Mouse (Mus musculus): Measurements from ENCODE around the gene Adam15. TPM values are rescaled to one million over a fixed set of nuclear protein-coding genes. Genes with fewer than 3 reads are reported as not detected.

Adam15 gene
- polyA plus RNA-seq, 1 experiment from 2014 or later, result 32.7 TPM

DNA sequence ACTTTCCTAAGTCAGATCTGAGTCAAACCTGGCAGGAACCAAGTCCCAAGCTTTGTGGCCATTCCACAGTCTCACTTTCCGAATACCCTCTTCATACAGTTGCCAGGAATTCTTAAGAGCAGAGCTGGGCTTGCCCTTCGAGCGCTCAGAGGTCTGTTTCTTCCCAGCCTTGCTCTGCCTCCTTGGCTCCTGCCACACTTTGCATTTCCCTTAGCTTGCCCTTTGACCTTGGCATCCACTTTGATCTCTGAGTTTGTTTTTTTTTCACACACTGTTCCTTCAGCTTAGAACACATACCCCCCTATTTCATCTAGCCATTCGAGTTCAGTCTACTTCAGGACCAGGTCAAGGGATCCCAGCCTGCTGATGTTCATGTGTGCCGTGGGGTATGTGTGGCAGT is 1.5 kb upstream of the Adam15 start:
- Histone ChIP-seq H3K27me3 (ENCODE audit: insufficient read depth, low read length) (no peaks in the 10 kb centered on the region; the same call in 1 of the 2 replicates), H3K27ac (ENCODE audit: low read depth) (no peak overlapping the region), H3K9me3 (ENCODE audit: low read depth, low read length) (no peaks in the 10 kb centered on the region), H3K4me1 (ENCODE audit: insufficient read depth) (no peaks in the 10 kb centered on the region), H3K36me3 (ENCODE audit: insufficient read depth) (peaks cover 1% of the 10 kb centered on the region; the same call in 1 of the 2 replicates), H3K9ac (no peak overlapping the region), H3K4me3 (ENCODE audit: low read depth, low read length) (no peak overlapping the region), H3K4me2 (no peak overlapping the region)
- WGBS, result 43% methylated on average over 5 of the region's 5 CpGs
- TF ChIP-seq CTCF (IDR thresholded peaks at IDR 0.05; ENCODE audit: low read depth), result no peak
- ATAC-seq (ENCODE audit: insufficient read depth) (no peak), DNase-seq (no peak)

GRCm38 (mm10) chr3:89348911-89349868 is 606 bp downstream of the Adam15 start:
- TF ChIP-seq CTCF (IDR thresholded peaks at IDR 0.05; ENCODE audit: low read depth), result no peak
- H3K9ac ChIP-seq, result peak overlapping the region; percentile 54
- peak overlapping the region; percentile 99 for H3K4me2 ChIP-seq
- ATAC-seq (ENCODE audit: insufficient read depth) (peak; percentile 57), DNase-seq (peak; percentile 51)
- H3K4me1 ChIP-seq (ENCODE audit: insufficient read depth), result no peaks in the 10 kb centered on the region
- peaks cover 20% of the 10 kb centered on the region; the same call in 1 of the 2 replicates for H3K36me3 ChIP-seq (ENCODE audit: insufficient read depth)
- no peaks in the 10 kb centered on the region for H3K9me3 ChIP-seq (ENCODE audit: low read depth, low read length)
- 1% methylated on average over 38 of the region's 38 CpGs for WGBS
- peak overlapping the region; percentile 60 for H3K27ac ChIP-seq (ENCODE audit: low read depth)
- no peaks in the 10 kb centered on the region; the same call in 1 of the 2 replicates for H3K27me3 ChIP-seq (ENCODE audit: insufficient read depth, low read length)
- H3K4me3 ChIP-seq (ENCODE audit: low read depth, low read length), result peak overlapping the region; percentile 65

- DNase-seq (peak; percentile 14), ATAC-seq (ENCODE audit: insufficient read depth) (no peak)
- H3K9ac ChIP-seq, result no peak overlapping the region
- H3K4me1 ChIP-seq (ENCODE audit: insufficient read depth), result no peaks in the 10 kb centered on the region
- H3K27ac ChIP-seq (ENCODE audit: low read depth), result no peak overlapping the region
- peaks cover 28% of the 10 kb centered on the region; the same call in 1 of the 2 replicates for H3K36me3 ChIP-seq (ENCODE audit: insufficient read depth)
- H3K4me2 ChIP-seq, result peak overlapping the region; percentile 99
- H3K4me3 ChIP-seq (ENCODE audit: low read depth, low read length), result no peak overlapping the region
- no peak for TF ChIP-seq CTCF (IDR thresholded peaks at IDR 0.05; ENCODE audit: low read depth)
- no peaks in the 10 kb centered on the region for H3K27me3 ChIP-seq (ENCODE audit: insufficient read depth, low read length)
- H3K9me3 ChIP-seq (ENCODE audit: low read depth, low read length), result no peaks in the 10 kb centered on the region
- 48% methylated on average over 1 of the region's 1 CpGs for WGBS
Observed at GRCm38 (mm10) chr3:89347916-89348315, 1.9 kb downstream of the Adam15 start.

- TF ChIP-seq CTCF (IDR thresholded peaks at IDR 0.05; ENCODE audit: low read depth), result no peak
- DNase-seq (no peak), ATAC-seq (ENCODE audit: insufficient read depth) (no peak)
- WGBS, result 77% methylated on average over 10 of the region's 10 CpGs
- no peak overlapping the region for H3K27ac ChIP-seq (ENCODE audit: low read depth)
- no peaks in the 10 kb centered on the region for H3K4me1 ChIP-seq (ENCODE audit: insufficient read depth)
- no peaks in the 10 kb centered on the region for H3K9me3 ChIP-seq (ENCODE audit: low read depth, low read length)
- H3K4me3 ChIP-seq (ENCODE audit: low read depth, low read length), result no peak overlapping the region
- H3K4me2 ChIP-seq, result no peak overlapping the region
- H3K9ac ChIP-seq, result no peak overlapping the region
- no peaks in the 10 kb centered on the region for H3K27me3 ChIP-seq (ENCODE audit: insufficient read depth, low read length)
- H3K36me3 ChIP-seq (ENCODE audit: insufficient read depth), result peaks cover 32% of the 10 kb centered on the region; the same call in 1 of the 2 replicates
Observed at GRCm38 (mm10) chr3:89346815-89347540, 2.8 kb downstream of the Adam15 start.

DNA sequence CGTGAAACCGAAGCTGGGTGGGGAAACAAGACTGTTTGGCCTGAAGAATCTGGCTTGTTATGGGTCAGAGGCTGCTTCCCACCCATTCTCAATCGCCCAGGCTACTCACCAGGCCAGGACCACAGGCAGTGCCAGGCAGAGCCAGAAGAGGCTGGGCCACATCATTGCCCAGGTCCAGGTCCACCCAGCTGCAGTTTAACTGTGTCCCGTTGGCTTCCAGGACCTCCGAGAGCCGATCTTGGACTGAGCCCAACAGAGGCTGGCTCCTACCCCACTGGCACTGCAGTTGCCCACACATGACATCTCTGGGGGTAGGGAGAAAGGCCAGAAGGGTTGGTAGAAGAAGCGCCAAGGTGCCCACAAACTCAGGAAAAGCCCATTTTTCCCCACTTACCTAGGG is 6.5 kb downstream of the Adam15 start:
- ATAC-seq (ENCODE audit: insufficient read depth), result no peak
- Histone ChIP-seq H3K9me3 (ENCODE audit: low read depth, low read length) (no peaks in the 10 kb centered on the region), H3K4me2 (no peak overlapping the region), H3K4me3 (ENCODE audit: low read depth, low read length) (no peak overlapping the region), H3K27ac (ENCODE audit: low read depth) (no peak overlapping the region), H3K27me3 (ENCODE audit: insufficient read depth, low read length) (no peaks in the 10 kb centered on the region), H3K9ac (no peak overlapping the region), H3K4me1 (ENCODE audit: insufficient read depth) (no peaks in the 10 kb centered on the region), H3K36me3 (ENCODE audit: insufficient read depth) (peaks cover 39% of the 10 kb centered on the region)
- WGBS, result 79% methylated on average over 7 of the region's 7 CpGs
- no peak for TF ChIP-seq CTCF (IDR thresholded peaks at IDR 0.05; ENCODE audit: low read depth)
- no peak for DNase-seq

DNA sequence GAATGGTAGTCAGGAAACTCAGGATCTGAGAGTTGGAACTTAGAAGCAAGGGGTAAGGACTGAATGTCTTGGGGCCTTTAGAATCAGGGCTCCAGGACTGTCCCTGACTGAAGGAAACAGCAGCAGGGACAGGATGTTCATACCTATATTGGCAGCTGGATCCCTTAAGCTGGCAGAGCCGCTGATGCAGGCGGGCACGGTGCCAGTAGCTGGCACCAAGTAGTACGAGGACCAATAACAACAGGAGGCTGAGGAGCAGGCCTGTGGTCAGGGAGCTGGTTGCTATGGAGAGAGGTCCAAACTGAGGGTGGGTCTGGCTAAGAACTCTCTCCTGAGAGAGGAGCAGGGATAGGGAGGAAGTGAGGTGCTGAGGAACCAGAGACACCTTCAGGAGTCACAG is 8.0 kb downstream of the Adam15 start:
- Histone ChIP-seq H3K9me3 (ENCODE audit: low read depth, low read length) (no peaks in the 10 kb centered on the region), H3K4me1 (ENCODE audit: insufficient read depth) (no peaks in the 10 kb centered on the region), H3K4me2 (no peak overlapping the region), H3K27me3 (ENCODE audit: insufficient read depth, low read length) (no peaks in the 10 kb centered on the region), H3K4me3 (ENCODE audit: low read depth, low read length) (no peak overlapping the region), H3K27ac (ENCODE audit: low read depth) (no peak overlapping the region), H3K36me3 (ENCODE audit: insufficient read depth) (peaks cover 39% of the 10 kb centered on the region), H3K9ac (no peak overlapping the region)
- TF ChIP-seq CTCF (IDR thresholded peaks at IDR 0.05; ENCODE audit: low read depth), result no peak
- ATAC-seq (ENCODE audit: insufficient read depth) (no peak), DNase-seq (no peak)
- WGBS, result 74% methylated on average over 4 of the region's 4 CpGs

GRCm38 (mm10) chr3:89340465-89340864 is 9.3 kb downstream of the Adam15 start:
- H3K27ac ChIP-seq (ENCODE audit: low read depth), result no peak overlapping the region
- H3K4me1 ChIP-seq (ENCODE audit: insufficient read depth), result 0 out of 2 replicates have a peak, but pooled peaks cover 7% of the 10 kb centered on the region
- H3K36me3 ChIP-seq (ENCODE audit: insufficient read depth), result peaks cover 31% of the 10 kb centered on the region
- DNase-seq, result peak; percentile 88
- H3K9me3 ChIP-seq (ENCODE audit: low read depth, low read length), result no peaks in the 10 kb centered on the region
- peak; percentile 98 for TF ChIP-seq CTCF (IDR thresholded peaks at IDR 0.05; ENCODE audit: low read depth)
- no peak overlapping the region for H3K9ac ChIP-seq
- peak overlapping the region; percentile 22; the same call in 1 of the 2 replicates for H3K4me3 ChIP-seq (ENCODE audit: low read depth, low read length)
- 3% methylated on average over 11 of the region's 11 CpGs for WGBS
- H3K27me3 ChIP-seq (ENCODE audit: insufficient read depth, low read length), result no peaks in the 10 kb centered on the region
- H3K4me2 ChIP-seq, result peak overlapping the region; percentile 62
- ATAC-seq (ENCODE audit: insufficient read depth), result no peak

Measured in lung, embryonic 14.5 days (tissue).